13 mouse cellular contexts compared by ENCODE assay signal in the genomic region with DNA sequence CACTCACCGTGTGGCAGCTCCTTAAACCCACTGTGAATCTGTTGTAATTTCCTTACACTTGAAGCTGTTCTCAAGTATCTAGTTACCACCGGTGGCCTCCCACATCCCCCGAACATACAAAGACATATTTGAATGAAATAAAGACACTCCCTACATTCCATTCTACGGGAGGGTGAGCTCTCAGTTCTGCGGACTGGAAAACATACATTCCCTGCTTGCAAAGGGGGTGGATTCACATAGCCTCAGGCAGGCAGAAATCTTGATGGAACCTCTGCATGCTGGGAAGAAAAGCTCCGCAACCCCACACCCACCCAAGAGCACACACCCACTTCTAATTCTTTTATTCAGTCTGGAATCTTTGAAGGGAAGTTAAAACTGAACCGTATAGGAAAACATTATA.
A peak's percentile ranks its signal among the peaks of the same experiment; 100 is the strongest.
DNase-seq lines count a peak whose midpoint lies in the region; ATAC-seq and TF ChIP-seq lines count a peak whose summit lies in the region.
"Had no signal": no experiment of that assay in that cellular context is flagged by ENCODE, and none has a peak within 500 bp of the region (broad histone marks: within the 10 kb centered on the region; RNA-seq: fewer than 3 reads in every experiment).

No protein-coding gene starts in this region.

- H3K4me1 ChIP-seq in kidney, embryonic 14.5 days (ENCODE audit: control insufficient read depth, insufficient read depth, low read length), result peaks cover 3% of the 10 kb centered on the region
- peaks cover 30% of the 10 kb centered on the region for H3K4me1 ChIP-seq in limb, embryonic 14.5 days (ENCODE audit: control insufficient read depth, insufficient read depth, low read length)

- H3K27me3 ChIP-seq in kidney, embryonic 14.5 days (ENCODE audit: control insufficient read depth, insufficient read depth, low read length), result no peaks in the 10 kb centered on the region
- no peaks in the 10 kb centered on the region for H3K27me3 ChIP-seq in limb, embryonic 14.5 days (ENCODE audit: control insufficient read depth, insufficient read depth, low read length)
- H3K27me3 ChIP-seq: neural tube, embryonic 13.5 days had no signal

- no peaks in the 10 kb centered on the region for H3K36me3 ChIP-seq in kidney, embryonic 14.5 days (ENCODE audit: control insufficient read depth, insufficient read depth, low read length)
- no peaks in the 10 kb centered on the region for H3K36me3 ChIP-seq in limb, embryonic 14.5 days (ENCODE audit: control insufficient read depth, insufficient read depth, low read length)
- H3K36me3 ChIP-seq: neural tube, embryonic 13.5 days had no signal

- H3K9ac ChIP-seq in kidney, embryonic 14.5 days (ENCODE audit: low read depth, low read length), result no peak overlapping the region
- H3K9ac ChIP-seq in limb, embryonic 14.5 days (ENCODE audit: low read depth, low read length, severe bottlenecking), result no peak overlapping the region
- H3K9ac ChIP-seq: liver, embryonic 14.5 days; neural tube, embryonic 13.5 days had no signal

- peak overlapping the region; percentile 9; the same call in 1 of the 2 replicates for H3K4me2 ChIP-seq in kidney, embryonic 14.5 days (replicated peaks; ENCODE audit: low read depth, low read length)
- H3K4me2 ChIP-seq in limb, embryonic 14.5 days (replicated peaks; ENCODE audit: low read depth, low read length, severe bottlenecking), result no peak overlapping the region
- H3K4me2 ChIP-seq: neural tube, embryonic 13.5 days had no signal

- no peak for TF ChIP-seq POLR2A in limb, embryonic 14.5 days (IDR thresholded peaks at IDR 0.05; ENCODE audit: borderline replicate concordance, extremely low read depth, insufficient read depth, insufficient read length)

- ATAC-seq in kidney, embryonic 14.5 days (ENCODE audit: low FRiP score, low TSS enrichment), result peak; percentile 72; the same call in 1 of the 2 replicates
- ATAC-seq in limb, embryonic 14.5 days (ENCODE audit: low FRiP score, low read depth), result peak; percentile 31; the same call in 1 of the 2 replicates
- ATAC-seq: forebrain, embryonic 16.5 days had no signal

- H3K27ac ChIP-seq in kidney, embryonic 14.5 days (ENCODE audit: low read depth, low read length), result no peak overlapping the region
- no peak overlapping the region for H3K27ac ChIP-seq in limb, embryonic 14.5 days (replicated peaks; ENCODE audit: low read depth, low read length)
- H3K27ac ChIP-seq: liver, embryonic 14.5 days; neural tube, embryonic 13.5 days had no signal

- no peak for DNase-seq in kidney, adult 18-20 months
- DNase-seq in 3T3-L1 (ENCODE audit: low read depth, low spot score) (peak; percentile 13), WW6 (ENCODE audit: low read depth, low spot score) (peak; percentile 16), MN1 (ENCODE audit: low spot score) (no peak)
- DNase-seq in limb, embryonic 14.5 days (ENCODE audit: low spot score), result peak; percentile 47
- no peak for DNase-seq in heart, postnatal 25 days (ENCODE audit: low spot score)
- DNase-seq: cerebellum, adult 9-11 months; kidney, adult 11 months; thymus, postnatal 4 days had no signal

- H3K4me3 ChIP-seq in kidney, embryonic 14.5 days (ENCODE audit: low read length), result no peak overlapping the region
- no peak overlapping the region for H3K4me3 ChIP-seq in limb, embryonic 14.5 days (replicated peaks; ENCODE audit: low read length)
- H3K4me3 ChIP-seq: neural tube, embryonic 13.5 days had no signal

- WGBS in kidney, embryonic 14.5 days, result 21% methylated on average over 7 of the region's 7 CpGs
- 43% methylated on average over 7 of the region's 7 CpGs for WGBS in limb, embryonic 14.5 days

- no peaks in the 10 kb centered on the region for H3K9me3 ChIP-seq in kidney, embryonic 14.5 days (ENCODE audit: control insufficient read depth, low read length)
- H3K9me3 ChIP-seq in limb, embryonic 14.5 days (ENCODE audit: control insufficient read depth, low read length), result no peaks in the 10 kb centered on the region
- H3K9me3 ChIP-seq: neural tube, embryonic 13.5 days had no signal

- intact Hi-C loops in heart, postnatal 25 days (cut with DNase I), result no loop called here

Comparison
In these comparisons a context has a peak if more than half of its experiments do, and no peak if none do; other contexts are left out.
1. DNase-seq: peak in 3T3-L1 (single experiment), WW6 (single experiment) and limb, embryonic 14.5 days (single experiment); none in kidney, adult 18-20 months (single experiment), heart, postnatal 25 days (single experiment) and MN1 (single experiment).